Mouse (Mus musculus): Measurements from ENCODE around the gene Myo1f.
"Not testable (repeated sequence)": the region's sequence is repeated elsewhere in the genome, so short reads cannot be mapped to it uniquely, and the experiment has no call there.

DNA sequence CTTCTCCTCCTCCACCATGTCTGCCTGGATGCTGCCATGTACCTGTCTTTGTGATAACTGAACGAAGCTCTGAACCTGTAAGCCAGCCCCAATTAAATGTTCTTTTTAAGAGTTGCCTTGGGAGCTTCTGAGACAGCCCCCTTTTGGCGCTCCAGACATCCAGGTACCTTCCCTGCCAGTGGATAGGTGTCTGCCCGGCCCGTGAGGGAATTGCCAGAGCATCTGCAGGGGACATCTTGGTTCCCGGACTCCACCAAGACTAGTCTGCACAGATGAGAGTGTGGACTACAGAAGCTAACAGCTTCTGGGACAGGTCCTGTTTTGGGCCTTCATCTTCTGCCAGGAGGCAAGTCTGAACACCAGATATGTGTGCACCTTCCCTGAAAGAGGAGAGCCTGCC lies 58.2 kb downstream of the Myo1f start:
- not testable (repeated sequence) for TF ChIP-seq GATA1, TAL1 (IDR thresholded peaks at IDR 0.05; ENCODE audit: low read length)

All from erythroblast, embryonic 14.5 days (primary cell).